Mouse (Mus musculus): ENCODE data around the gene Lrrc72. TPM values are rescaled to one million over a fixed set of nuclear protein-coding genes. Genes with fewer than 3 reads are reported as not detected.

The Lrrc72 gene
- total RNA-seq (2021), result not detected
- long read RNA-seq, experiment 1, result 0 reads
- long read RNA-seq, experiment 2, result 0 reads

DNA sequence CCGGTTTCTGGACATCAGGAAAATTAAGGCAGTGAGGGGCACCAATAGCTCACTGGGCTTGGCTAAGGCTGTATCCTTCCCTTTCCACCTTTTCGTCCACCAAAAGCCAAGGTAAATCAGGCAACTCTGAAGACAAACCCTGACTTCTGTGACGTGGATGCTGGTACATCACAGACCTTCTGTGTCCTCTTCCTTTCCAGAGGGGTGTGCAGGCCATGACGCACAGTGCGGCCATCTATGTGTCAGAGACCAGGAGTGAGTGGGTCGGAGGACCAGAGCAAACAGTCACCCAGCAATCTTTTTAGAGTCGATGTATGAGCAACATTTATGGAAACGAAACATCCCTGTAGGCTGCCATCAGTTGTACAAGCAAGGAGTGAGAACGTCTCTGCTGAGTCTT is at the start of gene Lrrc72:
Gene Lrrc72, minus strand, starts transcription at position 101 of the 400 bp plus-strand sequence.
- no peak within 1 kb of the TSS for H3K27ac ChIP-seq
- no peak for TF ChIP-seq CTCF (conservative IDR thresholded peaks at IDR 0.05)
- H3K4me3 ChIP-seq, result no peak within 1 kb of the TSS
- no peak for DNase-seq (ENCODE audit: low spot score in 2 of 2)

DNA sequence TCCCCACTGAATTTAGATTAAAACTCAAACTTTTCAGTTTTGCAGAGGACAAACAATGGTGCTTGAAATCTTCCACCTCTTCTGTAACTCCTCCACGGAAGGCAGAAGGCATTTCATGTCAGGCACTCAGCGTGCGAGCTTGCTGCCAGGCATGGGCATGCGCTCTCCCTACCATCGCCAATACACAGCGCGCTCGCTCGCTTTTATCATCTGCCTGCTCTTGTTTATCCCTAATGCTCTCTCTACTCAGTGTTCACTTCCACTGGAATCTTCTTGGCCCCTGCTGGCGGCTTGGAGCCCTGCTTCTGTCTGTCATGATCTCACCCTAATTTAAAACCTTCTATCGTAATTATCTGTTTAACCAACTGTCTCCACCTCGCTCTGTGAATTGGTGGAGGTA is 49.1 kb upstream of the Lrrc72 start:
- peak; percentile 43 to 61 for DNase-seq (ENCODE audit: low spot score in 2 of 2)
- H3K27ac ChIP-seq, result peak overlapping the region; percentile 67
- TF ChIP-seq CTCF (conservative IDR thresholded peaks at IDR 0.05), result peak; percentile 40
- peak overlapping the region; percentile 54 for H3K4me3 ChIP-seq

DNA sequence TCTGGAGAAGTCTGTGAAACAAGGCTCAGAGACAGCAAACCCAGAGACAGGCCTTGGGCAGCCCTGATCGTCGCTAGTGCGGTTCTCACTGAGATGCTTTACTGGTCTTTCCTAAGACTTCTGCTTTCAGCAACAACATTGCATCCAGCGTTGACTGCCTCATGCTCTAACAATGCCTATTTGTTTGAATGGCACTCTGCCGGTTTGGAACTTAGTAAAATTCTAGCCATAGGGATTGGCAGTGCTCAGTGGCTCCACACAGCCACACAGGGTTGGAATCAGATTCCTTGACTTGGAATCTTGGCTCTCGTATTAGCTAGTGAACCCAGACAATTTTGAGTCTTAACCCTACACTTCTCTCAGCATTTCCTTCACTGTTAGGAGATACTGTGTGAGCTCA is 38.1 kb upstream of the Lrrc72 start:
- Histone ChIP-seq H3K4me3 (no peak overlapping the region), H3K27ac (no peak overlapping the region)
- no peak for TF ChIP-seq CTCF (conservative IDR thresholded peaks at IDR 0.05)
- no peak for DNase-seq (ENCODE audit: low spot score in 2 of 2)

DNA sequence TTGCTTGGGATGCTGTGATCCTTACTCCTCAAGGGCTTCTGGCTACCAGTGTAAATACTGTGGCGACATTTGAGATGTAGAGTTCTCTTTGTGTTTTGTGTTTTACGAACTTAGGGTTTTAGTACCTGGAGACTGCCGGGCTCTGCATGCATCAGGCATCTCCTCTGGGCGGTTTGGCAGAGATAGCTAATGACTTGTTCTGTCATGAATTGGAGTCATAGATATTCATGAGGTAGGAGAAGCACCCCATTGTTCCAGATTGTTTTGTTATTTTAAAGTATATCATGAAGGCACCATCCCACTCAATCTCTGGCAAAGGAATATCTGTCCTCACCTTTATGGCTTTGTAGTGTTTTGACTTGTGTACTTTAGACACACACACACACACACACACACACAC is 37.3 kb upstream of the Lrrc72 start:
- no peak for DNase-seq (ENCODE audit: low spot score in 2 of 2)
- no peak overlapping the region for H3K4me3 ChIP-seq
- H3K27ac ChIP-seq, result no peak overlapping the region
- no peak for TF ChIP-seq CTCF (conservative IDR thresholded peaks at IDR 0.05)

DNA sequence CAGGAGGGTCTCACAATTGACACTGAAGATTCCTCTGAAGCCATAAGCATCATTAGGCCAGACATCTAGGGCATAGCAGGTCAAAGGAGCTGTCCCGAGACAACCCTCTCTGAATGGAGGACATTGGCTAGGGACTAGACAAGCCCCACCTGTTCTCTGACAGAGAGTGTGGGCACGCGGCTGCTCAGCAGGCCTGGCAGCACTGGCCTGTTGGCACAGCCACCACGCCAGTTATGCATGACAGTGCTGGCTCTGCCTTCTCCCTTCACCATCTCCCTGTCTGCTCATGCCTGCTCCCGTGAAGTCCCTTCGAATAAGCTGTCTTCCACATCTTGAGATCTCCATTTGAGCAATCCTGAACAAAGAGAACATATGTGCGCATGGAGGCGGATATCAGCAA is 36.4 kb upstream of the Lrrc72 start:
- H3K4me3 ChIP-seq, result no peak overlapping the region
- DNase-seq (ENCODE audit: low spot score in 2 of 2), result no peak
- no peak overlapping the region for H3K27ac ChIP-seq
- TF ChIP-seq CTCF (conservative IDR thresholded peaks at IDR 0.05), result no peak

DNA sequence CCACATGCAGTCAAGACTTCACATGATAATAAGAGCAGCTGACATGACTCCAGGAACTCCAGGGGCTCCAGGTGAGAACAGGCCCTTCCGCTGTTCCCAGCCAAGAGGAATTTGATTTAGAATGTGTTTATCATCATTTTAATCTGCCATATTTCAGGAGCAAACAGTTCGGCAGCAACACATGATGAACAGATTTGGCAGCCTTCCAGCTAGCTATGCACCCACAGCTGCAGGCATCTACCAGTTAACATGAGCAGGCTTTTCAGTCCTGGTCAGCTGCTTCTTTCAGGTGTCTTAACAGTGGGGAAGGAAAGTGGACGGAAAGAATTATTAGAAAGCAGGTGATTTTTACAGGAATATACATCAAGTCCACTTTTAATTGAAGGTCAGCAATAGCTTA is 21.6 kb upstream of the Lrrc72 start:
- TF ChIP-seq CTCF (conservative IDR thresholded peaks at IDR 0.05), result no peak

DNA sequence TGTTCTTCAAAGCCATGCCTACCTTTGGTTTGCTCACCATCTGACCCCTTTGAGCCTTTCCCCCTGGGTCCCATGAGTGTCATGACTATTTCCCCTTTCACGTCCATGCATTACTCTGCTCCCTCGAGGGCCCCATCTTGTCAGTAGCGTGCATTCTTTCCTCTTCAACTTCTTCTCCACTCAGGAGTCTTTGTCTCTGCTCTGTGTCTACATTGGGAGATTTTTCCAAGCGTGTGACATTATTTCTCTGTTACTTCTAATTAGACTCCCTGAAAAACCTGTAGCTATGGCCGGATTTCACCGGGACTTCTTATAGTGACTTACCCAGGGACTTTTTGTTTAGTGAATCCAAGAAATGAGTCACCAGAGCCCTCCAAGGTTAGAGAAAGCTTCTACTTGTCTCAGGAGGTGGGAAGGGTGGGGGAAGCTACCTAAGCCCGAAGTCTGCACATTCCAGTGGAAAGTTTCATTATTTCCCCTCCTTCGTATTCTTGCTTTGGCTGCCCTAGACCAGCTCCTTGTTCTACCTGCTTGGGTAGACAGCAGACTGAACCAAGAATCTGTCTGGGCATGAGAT is 14.6 kb upstream of the Lrrc72 start:
- no peak overlapping the region for H3K27ac ChIP-seq
- TF ChIP-seq CTCF (conservative IDR thresholded peaks at IDR 0.05), result no peak
- no peak for DNase-seq (ENCODE audit: low spot score in 2 of 2)
- H3K4me3 ChIP-seq, result no peak overlapping the region

More for the DNA sequence above, 21.6 kb upstream of the Lrrc72 start:
- H3K4me3 ChIP-seq, result no peak overlapping the region
- no peak overlapping the region for H3K27ac ChIP-seq
- DNase-seq (ENCODE audit: low spot score in 2 of 2), result no peak

DNA sequence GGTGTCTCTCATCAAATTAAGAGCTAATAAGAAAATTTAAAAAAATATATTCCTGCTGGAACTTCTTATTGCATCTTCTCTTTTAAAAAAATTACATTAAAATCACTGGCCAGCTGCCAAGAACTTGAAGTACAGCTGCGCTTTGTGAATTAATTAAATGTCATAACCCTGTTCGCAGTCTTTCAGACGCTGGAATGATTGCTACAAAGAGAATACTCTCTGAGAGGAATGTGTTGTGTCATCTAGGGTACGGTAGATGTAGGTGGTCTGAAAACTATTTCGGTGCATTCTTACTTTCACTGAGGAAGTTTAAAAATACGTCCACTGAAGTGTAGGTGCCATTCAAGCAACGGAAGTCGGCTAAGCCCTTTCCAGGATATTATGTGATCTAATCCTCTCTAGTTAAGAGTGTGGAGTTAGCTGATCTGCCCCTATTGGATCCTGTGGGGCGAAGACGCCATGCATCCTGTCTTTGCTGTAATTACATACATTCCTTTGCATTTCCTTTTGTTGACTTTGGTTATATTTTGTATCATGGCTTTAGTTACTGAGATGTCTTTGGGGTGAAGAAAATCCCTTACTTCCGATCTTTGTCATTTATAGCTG is 9.0 kb upstream of the Lrrc72 start:
- Histone ChIP-seq H3K4me3 (no peak overlapping the region), H3K27ac (no peak overlapping the region)
- DNase-seq (ENCODE audit: low spot score in 2 of 2), result no peak
- no peak for TF ChIP-seq CTCF (conservative IDR thresholded peaks at IDR 0.05)

DNA sequence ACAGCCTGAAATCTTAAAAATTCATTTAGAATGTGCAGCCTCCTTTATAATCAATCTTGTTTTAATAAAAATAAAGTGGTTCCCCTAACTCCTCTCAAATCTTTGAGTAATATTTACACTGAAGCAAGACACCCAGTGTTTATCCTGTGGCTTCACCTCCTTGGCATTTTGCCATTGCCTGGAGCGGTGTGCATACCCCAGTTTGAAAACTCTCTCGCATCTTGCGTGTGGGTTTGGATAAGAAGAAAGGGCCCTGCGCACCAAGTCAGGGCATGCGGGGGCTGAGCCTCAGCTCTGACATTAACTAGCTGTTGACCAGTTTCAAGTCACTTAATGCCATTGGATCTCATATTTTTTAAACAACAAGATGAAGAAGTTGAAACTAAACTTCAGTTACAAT is 2.2 kb upstream of the Lrrc72 start:
- Histone ChIP-seq H3K27ac (no peak overlapping the region), H3K4me3 (no peak overlapping the region)
- no peak for TF ChIP-seq CTCF (conservative IDR thresholded peaks at IDR 0.05)
- no peak for DNase-seq (ENCODE audit: low spot score in 2 of 2)

DNA sequence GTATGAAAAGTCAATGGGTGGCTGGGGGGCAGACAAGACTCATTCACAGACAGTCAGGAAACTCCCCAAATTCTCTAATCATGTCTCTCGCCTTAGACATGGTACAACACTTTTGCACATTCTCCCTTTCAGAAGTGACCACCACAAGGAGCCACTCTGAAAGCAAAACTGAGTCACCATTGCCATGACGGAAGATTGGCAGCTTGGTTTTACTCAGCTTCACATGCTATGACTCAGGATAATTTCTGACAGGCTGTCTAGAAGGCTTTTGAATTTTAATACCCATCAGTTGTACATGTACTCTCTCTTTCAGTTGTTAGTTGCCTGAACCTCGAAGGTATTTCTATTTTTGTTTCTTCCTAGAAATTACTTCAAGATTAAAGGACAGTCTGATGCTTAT is 12.0 kb downstream of the Lrrc72 start:
- Histone ChIP-seq H3K4me3 (no peak overlapping the region), H3K27ac (no peak overlapping the region)
- TF ChIP-seq CTCF (conservative IDR thresholded peaks at IDR 0.05), result no peak
- DNase-seq (ENCODE audit: low spot score in 2 of 2), result peak in 1 of 2 experiments; percentile 6

DNA sequence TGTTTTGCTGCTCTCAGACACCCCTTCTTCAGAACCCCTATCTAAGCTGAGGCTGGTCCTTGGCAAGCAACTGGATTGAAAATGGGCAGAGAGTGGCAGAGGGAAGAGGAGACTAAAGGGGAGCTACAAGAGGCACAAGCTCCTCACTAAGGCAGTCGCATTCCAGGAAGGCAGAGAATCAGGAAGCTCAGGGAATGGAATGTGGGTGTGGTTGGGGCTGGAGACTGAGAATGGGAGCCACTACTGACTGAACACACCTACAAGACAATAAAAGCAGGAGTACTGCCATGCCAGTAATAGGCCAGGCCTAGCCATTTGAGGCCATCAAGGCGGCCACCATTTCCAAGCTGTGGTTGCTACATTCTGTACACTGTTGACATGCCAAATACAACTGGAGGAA is 21.8 kb downstream of the Lrrc72 start:
- no peak for TF ChIP-seq CTCF (conservative IDR thresholded peaks at IDR 0.05)
- Histone ChIP-seq H3K4me3 (no peak overlapping the region), H3K27ac (no peak overlapping the region)
- DNase-seq (ENCODE audit: low spot score in 2 of 2), result no peak

DNA sequence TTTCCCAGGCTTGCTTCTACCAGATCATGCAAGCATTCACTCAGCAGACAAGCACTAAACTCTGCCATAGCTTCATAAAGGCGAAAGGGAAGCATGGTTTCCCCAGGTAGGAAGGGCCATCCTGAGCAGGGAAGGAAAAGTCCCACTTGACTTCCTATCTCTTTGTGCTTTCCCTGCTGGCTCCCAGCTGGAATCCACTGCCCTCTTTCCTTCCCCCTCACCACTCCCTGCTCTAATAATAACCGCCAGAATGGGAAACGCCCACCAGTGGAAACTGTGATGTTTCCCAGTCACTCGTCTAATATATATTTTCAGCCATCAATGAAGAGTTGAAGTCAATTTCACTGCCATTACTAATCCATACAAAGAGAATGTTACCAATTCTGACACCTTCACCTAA is 28.8 kb downstream of the Lrrc72 start:
- H3K27ac ChIP-seq, result no peak overlapping the region
- no peak for DNase-seq (ENCODE audit: low spot score in 2 of 2)
- no peak overlapping the region for H3K4me3 ChIP-seq
- TF ChIP-seq CTCF (conservative IDR thresholded peaks at IDR 0.05), result no peak

DNA sequence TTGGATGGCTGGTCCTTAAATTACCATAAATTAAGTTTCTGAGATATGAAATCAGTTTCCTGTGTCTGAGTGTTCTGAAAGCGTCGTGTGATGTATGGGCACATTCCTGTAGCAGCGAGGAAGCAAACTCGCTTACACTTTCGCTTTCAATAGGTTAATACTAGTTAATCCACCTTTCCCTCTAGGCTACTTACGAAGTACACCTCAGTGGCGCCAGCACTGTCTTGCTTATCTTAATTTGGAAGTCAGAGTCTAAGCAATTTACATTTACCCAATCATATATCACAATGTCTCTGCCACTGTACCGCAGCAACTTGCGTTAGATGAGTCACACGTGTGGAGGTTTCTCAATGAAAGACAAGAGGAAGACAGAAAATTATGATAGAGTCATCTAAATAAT is 36.3 kb downstream of the Lrrc72 start:
- no peak for TF ChIP-seq CTCF (conservative IDR thresholded peaks at IDR 0.05)
- no peak overlapping the region for H3K4me3 ChIP-seq
- no peak overlapping the region for H3K27ac ChIP-seq
- DNase-seq (ENCODE audit: low spot score in 2 of 2), result no peak

DNA sequence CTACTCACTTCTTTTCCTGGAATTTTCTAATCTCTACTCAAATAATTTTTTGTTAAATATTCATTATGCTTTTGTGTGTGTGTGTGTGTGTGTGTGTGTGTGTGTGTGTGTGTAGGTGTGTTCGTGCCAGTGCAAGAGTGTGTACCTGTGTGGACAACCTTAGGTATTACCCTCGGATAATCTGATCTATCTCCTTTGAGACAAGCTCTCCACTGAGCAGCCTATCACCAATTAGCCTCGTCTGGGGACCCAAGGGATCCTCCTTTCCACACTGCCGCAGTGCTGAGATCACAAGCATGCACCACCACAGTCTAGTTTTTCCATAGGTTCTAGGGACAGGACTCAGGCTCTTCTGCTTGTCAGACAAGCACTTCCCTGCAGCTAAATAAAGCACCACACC is 37.0 kb downstream of the Lrrc72 start:
- TF ChIP-seq CTCF (conservative IDR thresholded peaks at IDR 0.05), result no peak
- DNase-seq (ENCODE audit: low spot score in 2 of 2), result no peak

More for the DNA sequence above, 37.0 kb downstream of the Lrrc72 start:
- H3K4me3 ChIP-seq, result no peak overlapping the region
- no peak overlapping the region for H3K27ac ChIP-seq

Measured in layer of hippocampus, adult 2 months (tissue).